In the genomic region with DNA sequence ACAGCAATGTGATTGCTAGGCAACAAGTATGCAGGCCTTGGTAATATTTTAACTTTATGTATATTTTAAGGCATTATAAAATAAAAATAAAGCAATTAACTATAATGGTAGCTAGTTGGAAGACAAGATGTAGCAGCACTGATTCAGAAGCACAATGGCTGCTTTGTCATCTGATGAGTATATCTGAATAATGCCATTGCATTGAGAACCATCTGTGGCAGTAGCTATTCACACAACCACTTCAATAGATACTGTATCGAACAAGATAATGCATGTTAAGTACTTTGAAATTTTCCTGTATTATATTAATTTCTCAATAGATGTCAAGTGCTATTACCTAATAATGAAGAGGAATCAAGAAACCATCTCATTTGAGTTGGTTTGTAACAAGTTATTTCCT, we compare ENCODE assay signal across 28 mouse cellular contexts.
"Had no signal": no experiment of that assay in that cellular context is flagged by ENCODE, and none has a peak within 500 bp of the region (broad histone marks: within the 10 kb centered on the region; RNA-seq: fewer than 3 reads in every experiment).

No protein-coding gene starts in this region.

- H3K4me1 ChIP-seq: heart, embryonic 13.5 days; heart, embryonic 15.5 days; hindbrain, embryonic 12.5 days; kidney, embryonic 15.5 days; limb, embryonic 13.5 days; limb, embryonic 15.5 days; liver, embryonic 12.5 days had no signal

- H3K36me3 ChIP-seq: heart, embryonic 13.5 days; heart, embryonic 15.5 days; hindbrain, embryonic 12.5 days; kidney, embryonic 15.5 days; limb, embryonic 13.5 days; limb, embryonic 15.5 days; liver, embryonic 12.5 days had no signal

- H3K9ac ChIP-seq: heart, embryonic 13.5 days; heart, embryonic 15.5 days; hindbrain, embryonic 12.5 days; hindbrain, embryonic 14.5 days; kidney, embryonic 15.5 days; limb, embryonic 13.5 days; limb, embryonic 15.5 days; liver, embryonic 12.5 days; liver, embryonic 14.5 days had no signal

- H3K9me3 ChIP-seq: heart, embryonic 15.5 days; hindbrain, embryonic 12.5 days; kidney, embryonic 15.5 days; limb, embryonic 13.5 days; limb, embryonic 15.5 days; liver, embryonic 12.5 days had no signal

- DNase-seq: gastrocnemius, postnatal 14 days; gastrocnemius, postnatal 36 days; heart, adult 11 months; heart, adult 2 months; heart, postnatal 14 days; heart, postnatal 36 days; kidney, adult 11 months; kidney, adult 2 months; kidney, adult 9 months; kidney, postnatal 14 days; kidney, postnatal 36 days; layer of hippocampus, adult 9-11 months; layer of hippocampus, postnatal 36 days; left cerebral cortex, postnatal 4 days; lung, adult 18-20 months had no signal

- H3K27me3 ChIP-seq: heart, embryonic 13.5 days; heart, embryonic 15.5 days; hindbrain, embryonic 12.5 days; kidney, embryonic 15.5 days; limb, embryonic 13.5 days; limb, embryonic 15.5 days; liver, embryonic 12.5 days had no signal

- H3K4me3 ChIP-seq: heart, adult 2 months; heart, embryonic 13.5 days; heart, embryonic 15.5 days; hindbrain, embryonic 12.5 days; kidney, embryonic 15.5 days; limb, embryonic 13.5 days; limb, embryonic 15.5 days; liver, embryonic 12.5 days had no signal

- ATAC-seq: hindbrain, postnatal 0 days; intestine, embryonic 16.5 days; liver, embryonic 12.5 days had no signal

- H3K4me2 ChIP-seq: heart, embryonic 11.5 days; heart, embryonic 13.5 days; heart, embryonic 15.5 days; hindbrain, embryonic 12.5 days; hindbrain, embryonic 14.5 days; kidney, embryonic 15.5 days; limb, embryonic 13.5 days; limb, embryonic 15.5 days; liver, embryonic 12.5 days had no signal

- H3K27ac ChIP-seq: heart, adult 2 months; heart, embryonic 13.5 days; heart, embryonic 15.5 days; hindbrain, embryonic 12.5 days; hindbrain, embryonic 14.5 days; hindbrain, postnatal 0 days; kidney, embryonic 15.5 days; kidney, postnatal 0 days; limb, embryonic 13.5 days; limb, embryonic 15.5 days; liver, embryonic 12.5 days; liver, embryonic 14.5 days had no signal
